Mouse (Mus musculus): ENCODE measurements around the gene Nosip.
"Not testable (repeated sequence)": the region's sequence is repeated elsewhere in the genome, so short reads cannot be mapped to it uniquely, and the experiment has no call there.

Nosip gene

GRCm38 (mm10) chr7:45062239-45062835 is at the start of gene Nosip, which contains the start of gene Prrg2:
TSS of gene Nosip (plus strand) at chr7:45062429.
TSS of gene Prrg2 (minus strand) at chr7:45062677.
- peak; percentile 93 to 96 for DNase-seq (ENCODE audit: low spot score in 2 of 2)

GRCm38 (mm10) chr7:45012824-45013223 is 49.4 kb upstream of the Nosip start:
- no peak for DNase-seq (ENCODE audit: low spot score in 2 of 2)

GRCm38 (mm10) chr7:45013366-45014095 is 48.7 kb upstream of the Nosip start:
- DNase-seq (ENCODE audit: low spot score in 2 of 2): no peak

- DNase-seq (ENCODE audit: low spot score in 2 of 2): no peak
Measured at GRCm38 (mm10) chr7:45014096-45014451, 48.2 kb upstream of the Nosip start.

- DNase-seq (ENCODE audit: low spot score in 2 of 2): no peak
Measured at GRCm38 (mm10) chr7:45015344-45015956, 46.8 kb upstream of the Nosip start.

GRCm38 (mm10) chr7:45015957-45016612 is 46.1 kb upstream of the Nosip start, which contains the start of gene Scaf1:
TSS of gene Scaf1 (minus strand) at chr7:45016363.
- DNase-seq (ENCODE audit: low spot score in 2 of 2): peak; percentile 100

- DNase-seq (ENCODE audit: low spot score in 2 of 2): no peak
Measured at GRCm38 (mm10) chr7:45016761-45017160, 45.5 kb upstream of the Nosip start.

- DNase-seq (ENCODE audit: low spot score in 2 of 2): peak; percentile 99
Measured at GRCm38 (mm10) chr7:45017242-45018061, 44.8 kb upstream of the Nosip start, which contains the start of gene Rras. TSS of gene Rras (plus strand) at chr7:45017961.

GRCm38 (mm10) chr7:45019031-45019571 is 43.1 kb upstream of the Nosip start:
- peak; percentile 92 for DNase-seq (ENCODE audit: low spot score in 2 of 2)

GRCm38 (mm10) chr7:45020225-45020624 is 42.0 kb upstream of the Nosip start:
- no peak for DNase-seq (ENCODE audit: low spot score in 2 of 2)

- DNase-seq (ENCODE audit: low spot score in 2 of 2): not testable (repeated sequence)
Measured at GRCm38 (mm10) chr7:45023711-45024110, 38.5 kb upstream of the Nosip start.

GRCm38 (mm10) chr7:45024281-45025248 is 37.7 kb upstream of the Nosip start:
- no peak for DNase-seq (ENCODE audit: low spot score in 2 of 2)

GRCm38 (mm10) chr7:45025601-45026220 is 36.5 kb upstream of the Nosip start:
- DNase-seq (ENCODE audit: low spot score in 2 of 2): no peak

- DNase-seq (ENCODE audit: low spot score in 2 of 2): no peak
Measured at GRCm38 (mm10) chr7:45026256-45026655, 36.0 kb upstream of the Nosip start.

- DNase-seq (ENCODE audit: low spot score in 2 of 2): no peak
Measured at GRCm38 (mm10) chr7:45027761-45028160, 34.5 kb upstream of the Nosip start.

GRCm38 (mm10) chr7:45028351-45028750 is 33.9 kb upstream of the Nosip start:
- no peak for DNase-seq (ENCODE audit: low spot score in 2 of 2)

GRCm38 (mm10) chr7:45029995-45030394 is 32.2 kb upstream of the Nosip start:
- DNase-seq (ENCODE audit: low spot score in 2 of 2): no peak

- DNase-seq (ENCODE audit: low spot score in 2 of 2): no peak
Measured at GRCm38 (mm10) chr7:45030857-45031256, 31.4 kb upstream of the Nosip start.

GRCm38 (mm10) chr7:45033722-45034359 is 28.4 kb upstream of the Nosip start:
- DNase-seq (ENCODE audit: low spot score in 2 of 2): no peak

All from heart, adult 9 months (tissue).